Mouse (Mus musculus): ENCODE measurements around the gene Olfr1309. TPM values are rescaled to one million over a fixed set of nuclear protein-coding genes. Genes with fewer than 3 reads are reported as not detected.
"Not testable (repeated sequence)": the region's sequence is repeated elsewhere in the genome, so short reads cannot be mapped to it uniquely, and the experiment has no call there.

The Olfr1309 gene
- not detected for total RNA-seq (2021)
- long read RNA-seq, experiment 1: 0 reads
- long read RNA-seq, experiment 2: 0 reads

DNA sequence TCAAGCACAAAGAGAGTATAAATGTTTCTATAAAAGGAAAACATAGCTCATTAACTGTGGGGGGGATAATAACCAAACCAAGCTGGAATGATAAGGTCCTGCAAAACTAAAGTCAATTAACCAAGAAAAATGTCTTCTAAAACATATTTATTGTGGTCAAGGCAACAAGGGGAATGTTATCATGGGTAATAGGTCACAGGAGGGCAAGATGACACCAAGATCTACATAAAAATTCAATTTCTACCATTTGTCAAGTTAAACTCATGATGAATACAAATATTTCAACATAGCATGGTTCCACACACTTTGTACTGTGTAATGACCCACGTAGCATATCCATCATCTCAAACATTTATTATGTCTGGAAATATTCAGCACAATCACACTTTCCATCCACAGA, at the start of gene Olfr1309:
Gene Olfr1309, minus strand, starts transcription at position 101 of the 400 bp plus-strand sequence.
- intact Hi-C loops (cut with DNase I): no loop called here
- no peak for DNase-seq

DNA sequence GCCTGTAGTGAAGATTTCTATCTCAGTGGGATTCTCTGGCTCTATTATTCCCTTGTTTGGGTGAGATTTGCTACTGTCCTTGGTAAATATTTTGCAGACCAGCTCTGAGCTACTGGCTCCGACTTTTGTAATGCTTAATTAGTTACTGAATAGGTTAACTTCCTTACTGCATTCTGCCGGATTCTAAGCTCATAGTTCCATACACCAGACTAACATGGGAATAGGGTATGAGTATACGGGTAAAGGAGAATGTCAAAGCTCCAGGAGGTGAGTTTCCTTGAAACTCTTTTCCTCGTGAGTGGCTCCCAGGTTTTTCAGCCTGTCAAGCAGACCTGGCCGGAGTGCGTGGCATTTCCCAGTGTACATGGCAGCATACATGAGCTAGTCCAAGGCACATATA, 36.9 kb upstream of the Olfr1309 start:
- intact Hi-C loops (cut with DNase I); DNase-seq: not testable (repeated sequence)

DNA sequence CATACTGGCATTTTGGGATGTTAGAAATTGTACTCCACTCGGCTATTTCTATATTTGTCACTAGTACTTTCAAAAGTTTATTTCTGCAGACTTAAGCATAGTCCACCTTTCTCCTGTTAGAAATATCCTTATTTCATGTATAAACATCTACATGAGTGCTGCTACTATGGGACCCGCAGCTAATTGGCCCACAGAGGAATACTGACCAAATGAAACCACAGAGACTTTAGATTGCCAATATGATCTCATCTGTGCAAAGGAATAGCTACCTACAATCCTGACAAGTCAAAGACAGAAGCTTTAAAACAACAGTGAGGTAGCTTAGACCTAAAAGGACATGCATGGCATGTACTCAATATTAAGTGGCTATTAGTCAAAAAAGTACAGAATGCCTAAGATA, 34.2 kb upstream of the Olfr1309 start, which contains the start of gene Olfr1311:
Gene Olfr1311, minus strand, starts transcription at position 101 of the 400 bp plus-strand sequence.
- intact Hi-C loops (cut with DNase I): no loop called here
- DNase-seq: no peak

DNA sequence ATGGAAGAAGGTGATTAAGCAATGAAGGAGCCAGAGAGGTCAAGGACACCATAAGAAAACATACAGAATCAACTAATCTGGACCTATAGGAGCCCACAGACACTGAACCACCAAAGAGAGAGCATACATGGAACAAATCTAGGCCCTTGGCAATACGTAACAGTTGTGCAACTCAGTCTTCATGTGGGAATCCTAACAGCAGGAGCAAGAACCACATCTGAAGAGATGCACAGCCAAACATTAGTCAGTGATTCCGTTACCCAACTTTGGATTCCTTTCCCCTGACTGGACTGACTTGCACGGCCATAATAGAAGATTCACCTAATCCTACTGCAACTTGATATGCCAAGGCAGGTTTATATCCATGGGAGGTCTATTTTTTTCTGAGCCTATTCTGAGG, 24.8 kb upstream of the Olfr1309 start:
- no peak for DNase-seq
- intact Hi-C loops (cut with DNase I): no loop called here

DNA sequence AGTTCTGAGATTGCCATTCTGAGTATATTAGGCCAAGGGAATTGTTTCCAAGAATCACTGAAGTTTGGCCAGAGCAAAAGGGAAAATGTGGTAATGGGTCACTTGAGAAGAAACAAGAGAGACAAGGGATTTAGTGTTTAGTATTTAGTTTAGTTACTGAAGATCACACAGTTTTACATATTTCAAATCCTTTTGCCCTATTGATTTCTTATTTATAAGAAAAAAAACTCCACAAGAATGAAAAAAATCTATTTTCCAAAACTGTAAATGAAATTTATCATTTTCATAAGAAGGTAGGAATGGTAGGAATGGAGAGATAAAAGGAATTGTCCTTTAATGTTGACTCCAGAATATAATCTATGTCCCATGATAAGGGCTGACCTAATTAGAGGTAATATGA, 22.5 kb upstream of the Olfr1309 start, which contains the start of gene Olfr1310:
Gene Olfr1310, minus strand, starts transcription at position 101 of the 400 bp plus-strand sequence.
- DNase-seq: no peak
- intact Hi-C loops (cut with DNase I): no loop called here

DNA sequence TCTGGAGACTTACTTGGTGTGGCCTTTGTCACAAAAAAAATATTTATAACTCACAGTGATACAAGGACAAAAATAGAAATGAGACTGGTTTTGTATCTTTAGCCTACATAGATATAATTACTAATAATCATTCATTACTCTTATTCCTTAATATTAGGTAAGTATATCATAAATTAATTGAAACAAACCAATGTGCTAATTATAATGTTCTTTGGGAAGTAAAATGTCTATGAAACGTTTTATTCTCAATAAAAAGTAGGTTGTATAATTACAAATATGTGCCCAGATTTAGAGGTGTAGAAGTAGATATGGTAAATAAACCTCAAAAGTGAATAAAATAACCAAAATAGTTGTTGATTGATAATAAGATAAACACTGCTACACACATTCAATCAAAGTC, 25.2 kb downstream of the Olfr1309 start, which contains the start of gene Olfr1308:
Gene Olfr1308, minus strand, starts transcription at position 101 of the 400 bp plus-strand sequence.
- intact Hi-C loops (cut with DNase I): no loop called here
- DNase-seq: no peak

DNA sequence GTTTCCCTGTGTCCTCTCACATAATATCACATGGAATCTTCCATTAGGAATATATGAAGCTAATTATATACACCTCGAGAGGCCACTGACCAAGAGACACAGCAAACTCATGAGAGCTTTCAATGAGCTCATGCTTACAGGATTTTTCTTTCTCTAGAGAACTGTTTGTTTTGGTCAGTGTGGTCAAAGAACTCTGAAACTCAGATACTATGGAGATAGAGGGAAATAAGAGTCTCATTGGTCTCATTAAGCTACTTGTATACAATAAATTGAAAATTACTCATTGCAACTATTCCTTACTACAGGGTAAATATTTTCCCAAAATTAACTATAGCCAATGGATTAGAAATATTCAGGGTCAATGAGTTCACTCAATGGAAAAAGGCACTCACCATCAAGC, 40.7 kb downstream of the Olfr1309 start, which contains the start of gene Olfr1307:
Gene Olfr1307, minus strand, starts transcription at position 101 of the 400 bp plus-strand sequence.
- no peak for DNase-seq
- intact Hi-C loops (cut with DNase I): no loop called here

Other genes with a start within 250 kb of the Olfr1309 start
- gene Olfr1301, start 239.3 kb downstream of the Olfr1309 start, total RNA-seq (2021): not detected
- not detected for gene Olfr1302, start 212.9 kb downstream of the Olfr1309 start, total RNA-seq (2021)
- not detected for gene Olfr1303, start 169.9 kb downstream of the Olfr1309 start, total RNA-seq (2021)
- gene Olfr1305, start 113.1 kb downstream of the Olfr1309 start, total RNA-seq (2021): not detected
- not detected for gene Olfr1306, start 74.0 kb downstream of the Olfr1309 start, total RNA-seq (2021)
- under 1 TPM; 0.02 TPM for gene Olfr1307, start 40.8 kb downstream of the Olfr1309 start, total RNA-seq (2021)
- not detected for gene Olfr1308, start 25.3 kb downstream of the Olfr1309 start, total RNA-seq (2021)
- gene Olfr1310, start 22.4 kb upstream of the Olfr1309 start, total RNA-seq (2021): not detected
- not detected for gene Olfr1311, start 34.1 kb upstream of the Olfr1309 start, total RNA-seq (2021)
- gene Olfr1312, start 60.0 kb upstream of the Olfr1309 start, total RNA-seq (2021): not detected
- not detected for gene Olfr1313, start 87.6 kb upstream of the Olfr1309 start, total RNA-seq (2021)
- not detected for gene Olfr1314, start 106.5 kb upstream of the Olfr1309 start, total RNA-seq (2021)
- not detected for gene Olfr1315-ps1, start 125.2 kb upstream of the Olfr1309 start, total RNA-seq (2021)
- gene Olfr1316, start 144.7 kb upstream of the Olfr1309 start, total RNA-seq (2021): not detected
- gene Olfr1317, start 150.0 kb upstream of the Olfr1309 start, total RNA-seq (2021): not detected
- not detected for gene Olfr1318, start 163.9 kb upstream of the Olfr1309 start, total RNA-seq (2021)
- gene Lpcat4, start 249.2 kb upstream of the Olfr1309 start, total RNA-seq (2021): 1 to 10 TPM; 4.3 to 4.4 TPM